Mouse (Mus musculus) kidney, postnatal 10 days (tissue): ENCODE measurements around the gene Rhpn2.

Source experiments
- DNase-seq: peaks from one replicate; pipeline ENCODE4 v3.0.0; 2021; ENCODE audit warnings: mixed read lengths

Rhpn2 gene

DNA sequence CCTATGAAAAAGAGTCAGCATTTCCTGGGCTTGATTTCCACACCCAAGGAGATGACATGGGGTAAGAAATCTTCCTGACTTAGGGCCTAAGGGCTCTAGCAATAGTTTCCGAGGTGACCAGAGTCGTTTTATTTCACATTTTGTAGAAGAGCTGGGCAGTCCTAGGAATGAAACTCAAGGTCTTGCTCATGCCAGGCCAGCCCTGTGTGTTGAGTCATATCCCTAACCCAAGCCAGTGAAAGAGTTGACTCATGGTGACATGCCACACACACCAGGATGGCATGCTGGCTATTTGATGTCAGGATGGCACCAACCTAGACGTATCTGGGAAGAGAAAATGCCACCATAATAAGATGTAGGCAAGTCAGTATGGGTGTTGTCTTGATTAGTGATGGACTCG is 15.1 kb downstream of the Rhpn2 start:
- DNase-seq = no peak

DNA sequence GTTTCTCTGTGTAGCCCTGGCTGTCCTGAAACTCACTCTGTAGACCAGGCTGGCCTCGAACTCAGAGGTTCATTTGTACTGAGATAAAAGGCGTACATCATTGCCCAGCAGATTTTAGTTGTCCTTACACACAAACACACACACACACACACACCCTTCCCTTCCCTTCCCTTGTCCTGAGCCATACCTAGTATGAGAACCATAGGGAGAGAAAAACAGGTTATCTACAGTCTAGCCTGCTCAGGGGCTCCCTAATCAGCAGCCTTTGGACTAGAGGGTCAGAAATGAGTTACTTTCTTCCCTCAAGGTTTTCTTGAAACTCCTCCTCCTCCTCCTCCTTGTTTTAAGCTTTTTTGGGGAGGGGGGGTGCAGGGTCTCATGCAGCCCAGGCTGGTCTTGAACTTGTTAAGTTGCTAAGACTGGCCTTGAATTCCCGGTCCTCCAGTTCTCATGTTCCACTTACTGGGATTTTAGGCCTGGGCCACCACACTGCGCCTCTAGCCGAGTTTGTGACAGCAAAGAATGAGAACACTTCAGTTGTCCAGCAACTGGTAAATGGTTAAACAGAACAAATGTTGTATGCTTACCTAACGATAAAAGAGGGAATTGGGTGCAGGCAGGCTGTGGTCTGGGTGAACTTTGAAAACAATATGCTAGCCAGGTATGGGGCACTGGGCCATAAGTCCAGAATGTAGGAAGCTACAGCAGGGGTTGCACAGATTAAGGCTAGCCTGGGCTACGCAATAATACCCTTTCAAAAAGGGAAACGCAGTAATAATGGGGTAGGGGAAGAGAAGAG is 16.1 kb downstream of the Rhpn2 start:
- DNase-seq = peak; percentile 19

DNA sequence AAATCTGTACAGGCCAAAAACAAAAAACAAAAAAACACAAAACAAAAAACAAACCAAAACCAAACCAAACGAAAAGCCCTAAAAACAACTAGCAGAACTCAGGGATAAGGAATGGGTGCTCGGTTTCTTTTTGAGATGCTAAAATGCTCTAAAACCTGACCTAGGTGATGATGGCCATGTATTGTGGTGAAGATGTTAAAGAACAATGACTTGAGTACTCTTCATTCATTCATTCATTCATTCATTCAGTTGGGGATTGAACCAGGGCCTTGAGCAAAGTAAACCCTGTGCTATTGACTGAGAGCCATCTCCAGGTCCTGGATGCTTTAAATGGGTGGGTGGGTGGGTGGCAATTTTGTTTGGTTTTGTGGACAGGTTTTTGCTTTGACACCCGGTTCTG is 17.2 kb downstream of the Rhpn2 start:
- DNase-seq = no peak

- no peak for DNase-seq
Observed at GRCm38 (mm10) chr7:35353306-35353705, 19.3 kb downstream of the Rhpn2 start.

GRCm38 (mm10) chr7:35355303-35355872 is 21.4 kb downstream of the Rhpn2 start:
- DNase-seq = peak; percentile 52

- no peak for DNase-seq
Observed at GRCm38 (mm10) chr7:35357621-35358020, 23.7 kb downstream of the Rhpn2 start.

GRCm38 (mm10) chr7:35362253-35362652 is 28.3 kb downstream of the Rhpn2 start:
- no peak for DNase-seq

DNA sequence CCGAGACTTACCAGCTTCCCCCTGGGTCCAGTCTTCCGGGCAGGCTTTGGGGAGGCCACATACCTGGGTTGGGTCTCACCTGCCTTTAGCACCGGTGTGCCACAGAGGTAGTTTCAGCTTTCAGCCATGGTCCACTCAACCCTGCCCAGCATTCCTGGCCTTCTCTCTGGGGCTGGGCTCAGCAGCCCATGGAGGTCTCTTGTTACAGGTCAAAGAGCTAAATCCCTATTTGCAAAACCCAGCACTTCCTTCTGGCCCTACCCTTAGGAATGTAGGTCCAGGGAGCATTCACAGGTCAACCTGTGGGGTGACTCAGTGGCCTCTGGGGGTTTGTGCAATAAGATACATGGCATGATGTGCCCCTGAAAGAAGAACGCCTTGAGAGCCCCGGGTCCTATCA is 28.9 kb downstream of the Rhpn2 start:
- peak; percentile 62 for DNase-seq

DNA sequence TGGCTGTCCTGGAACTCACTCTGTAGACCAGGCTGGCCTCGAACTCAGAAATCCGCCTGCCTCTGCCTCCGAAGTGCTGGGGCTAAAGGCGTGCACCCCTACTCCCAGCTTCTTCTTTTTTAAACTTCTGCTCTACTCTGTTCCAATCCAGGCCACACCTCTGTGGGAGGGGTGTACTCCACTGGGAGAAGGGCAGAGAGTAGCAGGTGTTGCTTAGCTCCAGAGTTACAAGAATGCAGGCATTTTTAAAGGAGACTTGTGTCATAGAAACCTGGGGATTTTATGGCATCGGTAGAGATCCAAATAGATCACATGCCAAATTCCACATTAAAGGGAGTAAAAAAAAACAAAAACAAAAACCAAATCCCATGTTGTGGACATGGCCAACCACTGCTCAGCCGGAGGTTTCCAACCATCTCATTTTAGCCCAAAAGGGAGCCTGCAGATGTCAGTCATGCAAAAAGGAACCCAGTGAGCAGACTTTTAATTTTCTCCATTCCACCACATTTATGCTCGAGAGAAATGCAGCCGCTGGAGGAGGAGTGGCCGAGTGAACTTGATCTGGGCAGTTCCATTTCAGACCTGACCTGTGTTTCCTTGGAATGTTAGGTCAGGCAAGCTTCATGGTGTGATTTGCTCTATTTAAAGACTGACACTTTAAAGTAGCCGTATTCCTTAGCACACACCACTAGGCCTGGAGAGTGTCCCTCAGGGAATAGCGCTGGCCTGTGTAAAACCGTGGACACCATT is 31.4 kb downstream of the Rhpn2 start:
- DNase-seq = peak; percentile 54

DNA sequence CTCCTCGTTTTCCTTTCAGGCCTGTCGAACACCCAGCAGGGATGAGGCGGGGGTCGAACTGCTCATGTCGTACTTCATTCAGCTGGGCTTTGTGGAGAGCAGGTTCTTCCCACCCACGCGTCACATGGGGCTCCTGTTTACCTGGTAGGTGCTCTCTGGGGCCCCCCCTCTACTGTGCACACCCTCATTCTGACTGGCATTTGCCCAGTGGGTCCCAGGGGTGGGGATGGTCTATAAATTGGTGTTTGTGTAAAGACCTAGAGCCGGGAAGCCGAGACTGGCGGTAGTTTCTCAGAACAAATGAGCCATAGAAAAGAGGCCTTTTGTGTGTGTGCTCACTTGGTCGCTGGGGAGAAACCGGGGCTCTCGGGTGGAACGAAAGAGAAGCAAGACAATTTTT is 37.1 kb downstream of the Rhpn2 start:
- no peak for DNase-seq

DNA sequence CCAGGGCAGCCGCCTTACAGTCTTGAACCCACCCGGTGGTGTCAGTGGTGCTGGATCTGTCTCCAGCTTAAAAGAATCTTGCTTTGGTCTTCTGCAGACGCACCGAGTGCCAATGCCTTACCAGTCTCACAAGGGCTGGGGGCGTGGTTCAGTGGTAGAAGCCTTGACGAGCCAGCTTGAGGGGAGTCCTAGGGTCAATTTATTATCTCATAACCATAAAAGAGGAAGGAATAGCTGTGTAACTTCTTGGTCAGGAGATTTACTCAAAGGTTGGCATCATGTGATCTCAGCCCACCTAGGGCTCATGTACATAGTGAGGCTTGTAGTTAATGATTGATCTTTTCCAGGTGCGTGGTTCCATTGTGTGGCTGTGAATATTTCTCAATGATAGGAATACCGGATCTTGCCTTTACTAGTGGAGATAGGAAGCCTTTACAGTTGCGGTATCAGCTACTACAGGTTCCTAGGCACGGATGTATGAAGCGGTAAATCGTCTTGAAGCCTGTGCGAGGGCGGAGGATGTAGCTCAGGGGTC is 38.6 kb downstream of the Rhpn2 start:
- no peak for DNase-seq

GRCm38 (mm10) chr7:35373146-35373989 is 39.4 kb downstream of the Rhpn2 start:
- DNase-seq = peak; percentile 70

DNA sequence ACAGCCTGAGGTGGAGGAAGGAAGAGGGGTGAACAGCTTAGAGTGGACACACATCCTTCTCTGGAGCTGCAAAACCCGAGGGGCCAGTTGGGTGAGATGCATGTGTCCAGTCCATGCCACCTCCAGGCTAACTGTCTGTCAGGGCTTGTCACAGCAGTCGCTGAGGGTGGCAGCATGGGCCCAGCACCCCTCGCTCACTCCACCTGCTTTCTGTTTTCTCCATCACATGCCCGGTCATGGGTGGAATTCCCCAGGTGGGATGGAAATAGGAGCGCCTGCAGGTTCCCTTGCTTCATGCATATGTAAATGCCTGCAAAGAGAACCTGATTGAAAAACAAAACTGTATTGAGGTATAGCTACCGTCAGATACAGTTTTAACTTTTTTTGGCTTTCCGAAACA is 40.3 kb downstream of the Rhpn2 start:
- no peak for DNase-seq

- DNase-seq = no peak
Observed at GRCm38 (mm10) chr7:35376623-35377022, 42.7 kb downstream of the Rhpn2 start.

GRCm38 (mm10) chr7:35379492-35380119 is 45.6 kb downstream of the Rhpn2 start:
- no peak for DNase-seq

- DNase-seq = no peak
Observed at GRCm38 (mm10) chr7:35380351-35380750, 46.4 kb downstream of the Rhpn2 start.

- no peak for DNase-seq
Observed at GRCm38 (mm10) chr7:35381861-35382260, 47.9 kb downstream of the Rhpn2 start.

GRCm38 (mm10) chr7:35382706-35383353 is 48.9 kb downstream of the Rhpn2 start:
- DNase-seq = no peak

DNA sequence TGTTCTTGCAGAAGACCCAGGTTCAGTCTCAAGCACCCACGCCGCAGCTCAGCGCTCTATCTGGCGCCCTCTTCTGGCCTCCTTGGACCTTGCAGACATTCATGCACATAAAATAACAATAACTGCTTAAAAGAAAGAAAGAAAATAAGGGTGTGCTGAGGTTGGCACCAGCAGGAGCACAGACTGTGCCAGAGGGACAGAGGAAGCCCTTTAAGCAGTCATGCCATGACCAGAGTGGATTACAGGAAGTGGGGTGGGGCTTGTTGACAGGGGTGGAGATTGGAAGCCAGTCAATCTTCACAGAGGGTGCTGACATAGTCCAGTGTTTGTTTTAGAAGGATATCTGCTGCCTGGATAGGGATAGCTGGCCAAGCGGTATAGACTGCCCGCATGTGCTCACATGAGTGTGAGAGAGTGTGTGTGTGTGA is 52.6 kb downstream of the Rhpn2 start:
- no peak for DNase-seq

DNA sequence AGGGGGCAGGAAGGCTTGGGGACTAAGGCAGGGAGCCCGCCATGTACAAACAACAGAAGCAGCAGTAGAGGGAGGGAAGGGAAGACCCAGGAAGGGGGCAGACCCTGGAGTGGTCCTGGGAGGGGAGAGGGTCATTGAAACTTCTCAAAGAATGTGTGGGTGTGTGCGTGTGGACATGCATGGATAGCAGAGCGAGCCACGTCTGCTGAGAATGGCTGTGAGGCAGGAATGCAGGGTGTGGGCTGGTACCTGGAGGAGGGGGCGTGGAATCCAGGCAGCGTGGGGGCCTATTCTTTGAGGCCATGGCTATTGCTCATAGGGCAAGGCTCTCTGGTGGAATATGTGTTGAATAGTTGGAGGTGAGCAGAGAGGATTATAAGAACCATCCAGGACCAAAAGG is 54.7 kb downstream of the Rhpn2 start:
- DNase-seq = peak; percentile 32

DNA sequence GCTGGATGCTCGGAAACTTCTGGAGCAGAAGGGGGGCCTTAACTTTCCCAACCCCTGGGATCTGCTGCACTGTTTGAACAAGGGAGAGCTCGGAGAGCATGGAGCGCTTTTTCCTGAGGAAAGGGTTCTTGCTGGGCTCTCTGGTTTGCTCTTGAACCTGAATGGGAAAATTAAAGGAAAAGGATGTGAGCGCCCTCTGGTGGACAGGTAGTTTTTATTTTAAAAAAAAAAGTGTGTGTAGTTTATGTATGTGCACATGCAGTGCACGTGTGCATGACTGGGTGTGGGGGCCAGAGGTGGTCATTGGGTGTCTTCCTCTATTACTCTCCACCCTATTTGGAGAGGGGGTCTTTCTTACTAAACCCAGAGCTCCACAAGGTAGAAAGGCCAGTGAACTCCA is 59.0 kb downstream of the Rhpn2 start:
- peak; percentile 61 for DNase-seq
